Mouse (Mus musculus) CD4-positive naive resting alpha-beta T cell, adult 76 days (primary cell): ENCODE measurements around the gene Urod. TPM values are rescaled to one million over a fixed set of nuclear protein-coding genes. Genes with fewer than 3 reads are reported as not detected.

Experiments used
- total RNA-seq: library from RNA; stranded (reverse); gene quantifications from one replicate; pipeline ENCODE4 v1.2.4, GENCODE M21; 2023

Gene Urod
- total RNA-seq: 36.8 TPM

DNA sequence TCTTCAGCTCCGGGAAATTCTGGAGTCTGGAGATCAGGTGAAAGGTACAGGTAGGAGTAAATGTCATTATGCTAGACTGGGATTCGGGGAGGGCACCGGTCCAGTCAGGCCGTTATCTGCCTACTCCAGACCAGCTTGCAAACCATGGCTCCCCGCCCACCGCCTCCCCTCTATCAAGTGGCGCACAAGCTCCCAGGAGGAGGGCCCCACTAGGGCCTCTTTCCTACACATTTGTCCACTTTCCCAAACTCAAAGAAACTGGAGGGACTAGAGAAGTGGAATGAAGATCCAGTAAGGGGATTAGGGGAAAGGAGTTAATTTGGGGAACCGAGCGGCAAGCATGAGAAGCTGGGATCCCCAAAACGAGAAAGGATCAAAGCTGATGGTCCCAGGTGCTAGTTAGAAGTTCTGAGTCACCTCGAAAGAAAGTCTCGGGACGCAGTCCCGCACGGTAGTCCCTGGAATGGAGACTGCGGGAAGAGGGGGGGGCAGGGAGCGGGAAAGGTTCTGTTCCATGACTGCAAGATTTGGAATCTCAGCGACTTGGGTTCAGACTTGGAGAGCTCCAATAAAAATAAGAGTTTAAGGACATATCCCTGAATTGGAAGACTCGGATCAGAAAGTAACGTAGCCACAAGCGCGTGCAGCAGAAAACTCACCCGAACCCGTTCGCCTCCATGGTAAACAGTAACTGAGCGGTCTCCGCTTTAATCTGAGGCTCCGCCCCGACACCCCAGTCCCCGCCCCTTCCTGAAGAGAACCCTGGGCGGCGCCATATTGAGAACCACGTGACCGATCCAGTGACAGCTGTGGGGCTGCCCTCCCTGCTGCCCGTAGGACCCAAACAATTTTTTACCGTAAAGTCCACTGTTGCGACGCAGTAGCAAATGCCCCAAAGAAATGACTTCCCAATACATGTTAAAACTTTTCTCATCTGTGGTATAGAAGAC is at the start of gene Urod:
Urod (minus strand) TSS at position 742 of the 950 bp plus-strand sequence.

DNA sequence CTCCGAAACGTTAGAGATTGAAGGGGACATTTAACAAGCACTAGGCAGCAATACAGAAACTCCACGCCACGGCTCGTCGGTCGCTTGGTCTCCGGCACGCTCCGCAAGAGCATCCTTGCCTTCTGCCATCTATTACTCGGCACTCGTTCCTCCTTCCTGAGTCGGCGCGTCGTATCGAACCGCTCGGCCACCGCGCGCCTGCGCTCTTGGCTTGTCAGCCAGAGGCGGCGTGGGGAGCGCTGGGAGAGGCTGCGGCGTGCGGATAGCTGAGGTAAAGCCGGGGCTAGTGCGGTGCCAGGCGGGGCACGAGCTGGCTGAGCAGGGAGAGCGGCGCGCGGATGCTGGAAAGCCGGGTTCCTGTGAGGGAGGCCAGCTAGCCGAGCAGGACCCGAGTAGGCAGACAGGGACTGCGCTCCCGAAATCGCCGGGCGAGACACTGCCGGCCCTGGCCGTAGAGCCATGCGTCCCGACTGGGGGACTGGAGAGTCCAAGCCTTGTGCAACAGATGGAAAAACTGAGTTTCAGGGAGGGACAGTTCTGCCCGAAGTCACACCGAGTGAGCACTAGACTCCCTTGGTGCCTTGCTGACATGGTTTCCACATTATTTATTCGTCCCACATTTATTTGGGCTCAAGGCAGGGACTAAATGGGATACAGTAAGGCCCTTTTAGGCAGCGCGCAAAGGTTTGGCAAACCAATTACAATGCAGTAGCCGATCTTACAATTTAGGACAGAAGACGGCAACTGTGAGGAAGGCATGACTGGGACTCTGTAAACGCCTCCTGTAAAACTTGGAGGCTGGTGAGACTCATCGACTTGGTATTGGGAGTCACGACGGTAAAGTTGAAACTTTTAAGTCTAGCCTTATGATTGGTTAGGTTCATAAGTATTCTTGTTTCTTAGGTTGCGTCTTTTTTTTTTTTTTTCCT is 25.3 kb upstream of the Urod start, which contains the start of gene Eif2b3:
Eif2b3 (plus strand) TSS at position 197 of the 929 bp plus-strand sequence.

DNA sequence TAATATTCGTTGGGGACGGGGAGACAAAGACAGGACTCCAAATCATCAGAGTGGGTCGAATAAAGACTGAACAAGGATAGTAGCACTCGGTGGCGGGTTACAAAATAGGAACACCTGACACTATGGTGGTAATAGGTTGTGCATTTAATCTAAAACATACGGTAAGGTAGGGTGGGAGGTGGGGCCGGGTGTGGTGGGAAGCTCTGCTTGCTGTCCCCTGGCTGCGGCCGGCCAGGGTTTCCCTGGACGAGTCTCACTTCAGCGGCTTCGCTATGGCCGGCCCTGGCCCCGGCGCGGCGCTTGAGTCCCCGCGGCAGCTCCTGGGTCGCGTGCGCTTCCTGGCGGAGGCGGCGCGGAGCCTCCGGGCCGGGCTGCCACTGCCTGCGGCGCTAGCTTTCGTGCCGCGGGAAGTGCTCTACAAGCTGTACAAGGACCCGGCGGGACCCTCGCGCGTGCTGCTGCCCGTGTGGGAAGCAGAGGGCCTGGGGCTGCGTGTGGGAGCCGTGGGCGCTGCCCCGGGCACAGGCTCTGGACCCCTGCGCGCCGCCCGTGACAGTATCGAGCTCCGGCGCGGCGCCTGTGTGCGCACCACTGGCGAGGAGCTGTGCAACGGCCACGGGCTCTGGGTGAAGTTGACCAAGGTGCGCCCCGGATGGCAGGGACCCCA is 1.1 kb upstream of the Urod start, which contains the start of gene Hectd3:
Hectd3 (plus strand) TSS at position 187 of the 667 bp plus-strand sequence.

Other genes with a start within 250 kb of the Urod start
- gene Toe1, start 186.8 kb downstream of the Urod start, total RNA-seq: 57.2 TPM
- 10.5 TPM for gene Mutyh, start 186.7 kb downstream of the Urod start, total RNA-seq
- gene Hpdl, start 172.7 kb downstream of the Urod start, total RNA-seq: not detected
- not detected for gene Zswim5, start 117.0 kb downstream of the Urod start, total RNA-seq
- 35.4 TPM for gene Hectd3, start 904 bp upstream of the Urod start, total RNA-seq
- gene Eif2b3, start 25.0 kb upstream of the Urod start, total RNA-seq: 22.1 TPM
- 0.18 TPM for gene Ptch2, start 101.7 kb upstream of the Urod start, total RNA-seq
- gene Btbd19, start 131.3 kb upstream of the Urod start, total RNA-seq: 22.6 TPM
- not detected for gene Tctex1d4, start 132.4 kb upstream of the Urod start, total RNA-seq
- 55.5 TPM for gene Plk3, start 139.6 kb upstream of the Urod start, total RNA-seq
- 2,747 TPM for gene Rps8, start 161.8 kb upstream of the Urod start, total RNA-seq
- gene Kif2c, start 188.2 kb upstream of the Urod start, total RNA-seq: 0.29 TPM